Mouse (Mus musculus) brain, embryonic 14.5 days (tissue): ENCODE data around the gene Ccdc24.

Source experiments
- CTCF ChIP-seq: fragments of 200-500 bp; IDR thresholded peaks from 2 replicates; pipeline ENCODE4 v1.5.1; 2012; ENCODE audit warnings: inconsistent platforms, mild to moderate bottlenecking, moderate library complexity, borderline replicate concordance; ENCODE audit not compliant: insufficient read depth, insufficient read length; ENCODE audit errors: extremely low read depth
- POLR2A ChIP-seq: fragments of 200-500 bp; IDR thresholded peaks from 2 replicates; pipeline ENCODE4 v1.6.1; 2012; ENCODE audit warnings: mild to moderate bottlenecking, inconsistent platforms, borderline replicate concordance; ENCODE audit not compliant: poor library complexity, insufficient read depth, insufficient read length, severe bottlenecking; ENCODE audit errors: extremely low read depth

GRCm38 (mm10) chr4:117844467-117844866 is 27.9 kb downstream of the Ccdc24 start:
- TF ChIP-seq CTCF: no peak
- no peak for TF ChIP-seq POLR2A
